Mouse (Mus musculus) erythroblast, embryonic 14.5 days (primary cell): ENCODE measurements around the gene 1700123O20Rik.

ENCODE experiments used
- GATA1 ChIP-seq: IDR thresholded peaks from 2 replicates; pipeline ENCODE4 v1.6.1; 2012; ENCODE audit warnings: low read length, inconsistent platforms, mixed read lengths
- TAL1 ChIP-seq: IDR thresholded peaks from 3 replicates; pipeline ENCODE4 v1.6.1; 2012; ENCODE audit warnings: low read length, inconsistent platforms, mixed read lengths

DNA sequence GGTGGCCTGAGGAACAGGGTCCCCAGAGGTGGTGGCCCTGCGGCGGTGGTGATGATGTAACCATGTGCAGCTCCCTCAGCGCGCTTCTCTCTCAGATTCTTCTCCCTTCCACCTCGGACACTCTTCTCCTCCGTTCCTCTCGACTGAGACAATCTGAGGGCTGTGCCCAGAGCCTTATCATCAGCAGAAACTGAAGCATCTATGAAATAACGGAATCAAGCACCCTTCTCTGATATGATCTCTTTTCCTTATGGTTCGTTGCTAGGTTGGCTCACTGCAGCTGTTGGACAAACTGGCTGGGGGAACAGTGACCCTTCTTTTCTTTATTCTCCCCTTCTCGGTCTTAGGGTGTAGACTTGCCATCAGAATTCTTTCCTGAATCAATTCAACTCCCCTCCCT is 17.2 kb downstream of the 1700123O20Rik start:
- TF ChIP-seq GATA1: no peak
- TF ChIP-seq TAL1: no peak
